Mouse (Mus musculus) adrenal gland, adult 2 months (tissue): ENCODE data around the gene Zbtb38. TPM values are rescaled to one million over a fixed set of nuclear protein-coding genes. Genes with fewer than 3 reads are reported as not detected.
A peak's percentile ranks its signal among the peaks of the same experiment; 100 is the strongest.
"Not testable (repeated sequence)": the region's sequence is repeated elsewhere in the genome, so short reads cannot be mapped to it uniquely, and the experiment has no call there.

Experiments used
- DNase-seq: peaks from one replicate; pipeline ENCODE4 v3.0.0; 2021
- polyA plus RNA-seq: library from polyadenylated mRNA; depleted of rRNA; stranded (reverse); fragments of >200 nt; gene quantifications from 2 replicates; pipeline ENCODE4 v1.2.3, GENCODE M21; 2012
- total RNA-seq, 2 experiments: library from RNA; stranded (reverse); gene quantifications; 2 replicates each; pipeline ENCODE4 v1.2.3; 2021

Gene Zbtb38
- total and polyA plus RNA-seq, 3 experiments: 17.4 to 73.9 (median 63.1) TPM

DNA sequence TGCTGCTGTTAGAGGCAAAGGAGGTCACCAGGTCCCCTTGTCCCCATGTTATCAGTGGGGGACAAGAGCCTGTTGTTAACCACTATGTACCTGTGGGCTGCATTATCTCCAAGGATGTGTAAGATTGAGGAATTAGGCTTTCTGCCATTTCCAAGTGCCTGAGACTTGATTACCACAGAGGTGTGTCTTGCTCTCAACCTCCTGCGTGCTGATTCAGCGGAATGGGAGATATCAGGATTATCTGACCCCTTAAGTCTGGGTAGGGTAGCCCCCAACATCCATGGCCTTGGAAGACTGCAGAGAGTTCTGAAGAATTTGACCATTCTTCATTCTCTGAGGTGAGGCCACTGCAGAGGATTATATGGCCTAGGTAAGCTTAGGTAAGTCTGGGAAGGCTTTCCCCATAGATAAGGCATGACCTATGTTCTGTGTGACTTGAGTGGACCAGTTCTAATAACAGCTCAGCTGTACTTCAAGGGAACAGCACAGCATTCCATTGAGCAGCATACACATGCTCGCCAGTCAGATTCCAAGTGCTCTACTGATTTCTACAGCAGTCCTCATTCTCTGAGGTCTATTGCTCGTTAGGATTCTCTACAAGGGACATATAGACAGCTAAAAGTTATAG, 68.4 kb downstream of the Zbtb38 start:
- DNase-seq: no peak

DNA sequence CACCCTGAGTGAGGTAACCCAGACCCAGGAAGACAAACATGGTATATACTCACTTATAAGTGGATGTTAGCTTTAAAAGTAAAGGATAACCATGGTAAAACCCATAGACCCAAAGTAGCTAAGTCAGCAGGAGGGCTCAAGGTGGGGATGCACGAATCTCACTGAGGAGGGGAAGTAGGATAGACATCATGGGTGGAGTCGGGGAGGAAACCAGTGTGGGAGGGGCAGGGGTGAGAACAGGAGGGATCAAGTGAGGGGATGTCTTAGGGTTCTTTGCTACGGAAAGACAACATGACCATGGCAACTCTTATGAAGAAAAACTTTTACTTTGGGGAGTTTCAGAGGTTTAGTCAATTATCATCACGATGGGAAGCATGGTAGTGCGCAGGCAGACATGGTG, 74.0 kb downstream of the Zbtb38 start:
- no peak for DNase-seq

DNA sequence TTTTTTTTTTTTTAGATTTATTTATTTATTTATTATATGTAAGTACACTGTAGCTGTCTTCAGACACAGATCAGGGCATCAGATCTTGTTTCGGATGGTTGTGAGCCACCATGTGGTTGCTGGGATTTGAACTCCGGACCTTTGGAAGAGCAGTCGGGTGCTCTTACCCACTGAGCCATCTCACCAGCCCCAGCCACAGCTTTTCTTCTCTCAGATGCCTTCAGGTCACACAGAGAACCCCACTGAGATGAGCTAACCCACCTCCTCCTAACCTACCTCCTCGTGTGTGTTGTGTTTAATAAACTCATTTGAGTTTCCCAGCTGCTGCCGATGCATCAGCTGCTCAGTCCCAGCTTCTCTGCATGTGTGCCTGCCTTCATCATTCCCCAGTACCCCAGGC, 74.9 kb downstream of the Zbtb38 start:
- DNase-seq: not testable (repeated sequence)

DNA sequence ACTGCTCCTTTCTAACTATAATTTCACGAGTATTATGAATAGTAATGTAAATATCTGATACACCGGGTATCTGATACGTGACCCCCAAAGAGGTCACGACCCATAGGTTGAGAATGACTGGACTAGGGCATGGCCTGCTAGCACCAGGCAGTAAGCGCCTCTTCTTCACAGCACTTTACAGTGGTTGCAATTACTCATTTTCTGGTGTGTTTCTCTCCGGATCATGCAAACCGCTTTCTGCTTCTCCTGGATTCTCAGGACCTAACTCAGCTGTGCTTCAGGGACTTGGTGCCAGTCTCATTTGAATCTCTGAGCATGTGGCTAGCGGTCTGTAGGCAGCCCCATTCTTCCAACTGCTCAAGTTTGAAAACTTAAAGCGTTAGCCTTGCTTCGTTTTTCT, 76.0 kb downstream of the Zbtb38 start:
- no peak for DNase-seq

DNA sequence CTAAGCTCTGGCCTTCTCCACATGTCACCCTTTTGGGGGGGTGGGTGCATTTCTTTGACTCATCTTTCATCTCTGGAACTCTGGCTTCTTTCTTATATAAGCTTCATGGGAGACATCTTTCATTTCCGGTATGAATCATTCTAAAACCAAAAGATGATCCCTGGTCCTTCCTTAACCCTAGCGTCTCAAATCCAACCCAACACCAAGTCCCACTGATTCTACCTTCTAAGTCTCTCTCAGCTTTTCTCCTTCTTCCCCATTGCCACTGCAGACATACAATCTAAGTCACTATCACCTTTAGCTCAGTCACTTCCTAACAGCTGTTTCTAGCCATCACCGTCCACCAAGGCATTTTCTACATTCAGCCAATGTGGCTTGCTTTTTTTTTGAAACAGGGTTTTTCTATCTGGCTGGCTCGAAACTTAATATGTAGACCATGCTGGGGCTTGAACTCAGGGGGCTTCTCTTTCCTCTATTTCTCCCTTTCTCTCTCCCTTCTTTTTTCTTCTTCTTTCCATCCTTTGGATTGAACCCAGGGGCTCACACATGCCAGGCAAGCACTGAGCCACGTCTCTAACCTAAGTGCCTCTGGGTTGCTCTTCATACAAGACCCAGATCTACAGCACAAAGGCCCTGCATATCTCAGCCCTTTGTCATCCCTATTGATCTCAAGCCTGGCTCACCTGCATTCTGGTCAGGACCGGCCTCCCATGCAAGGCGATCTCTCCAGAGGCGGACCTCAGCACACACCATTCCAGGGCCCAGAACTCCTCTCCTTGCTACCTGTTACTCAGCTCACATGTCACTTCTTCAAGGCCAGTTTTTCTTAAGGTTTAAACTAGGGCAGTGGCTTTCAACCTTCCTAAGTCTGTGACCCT, 76.6 kb downstream of the Zbtb38 start:
- no peak for DNase-seq

DNA sequence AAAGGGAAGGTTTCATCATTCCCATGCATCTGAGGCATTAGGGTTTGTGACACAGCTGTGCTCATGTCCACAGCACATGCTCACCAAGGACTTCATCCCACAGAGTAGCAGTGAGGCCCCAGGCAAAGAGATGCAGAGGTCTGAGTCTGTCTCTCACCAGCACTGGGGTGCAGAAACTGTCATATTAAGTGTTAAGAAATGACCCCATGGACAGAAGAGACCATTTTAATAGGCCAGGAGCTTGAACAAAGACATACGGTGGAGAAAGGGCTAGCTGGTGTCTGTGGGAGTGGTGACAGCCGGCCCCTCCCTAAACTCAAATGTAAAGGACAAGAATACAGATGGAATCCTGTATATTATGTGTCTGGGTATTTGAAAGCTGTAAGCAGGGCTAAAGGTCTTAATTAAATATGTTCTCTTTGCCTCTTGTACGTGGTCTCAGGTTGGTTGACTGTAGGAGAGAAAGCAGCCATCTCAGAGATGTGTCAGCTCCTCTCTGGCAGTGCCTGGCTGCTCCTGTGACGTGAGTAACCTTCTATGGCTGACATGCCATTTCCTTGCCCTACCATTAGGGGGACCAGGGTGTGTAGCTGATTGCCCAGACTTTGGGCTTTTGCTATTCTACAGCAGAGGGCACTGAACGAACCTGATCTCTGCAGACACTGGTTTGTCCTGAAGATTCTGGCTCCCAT, 77.4 kb downstream of the Zbtb38 start:
- peak; percentile 81 for DNase-seq

DNA sequence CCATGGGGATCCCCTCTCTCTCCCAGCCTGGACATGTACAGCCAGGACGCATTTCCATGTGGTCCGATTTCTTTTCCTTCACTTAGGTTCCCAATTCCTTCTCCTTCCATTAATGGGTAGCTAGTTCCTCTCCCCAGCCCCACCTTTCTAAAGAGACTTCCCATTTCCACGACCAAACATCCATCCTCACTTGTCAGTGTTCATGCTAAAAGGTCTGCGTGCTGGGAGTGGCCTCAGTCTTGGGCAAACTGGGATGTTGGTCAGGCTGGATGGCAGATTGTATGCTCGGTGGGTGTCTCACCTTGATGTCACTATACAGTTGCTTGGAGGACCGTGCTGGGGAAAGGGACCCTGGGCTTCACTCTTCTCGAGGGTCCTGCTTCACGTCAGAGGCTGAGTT, 78.3 kb downstream of the Zbtb38 start:
- no peak for DNase-seq

DNA sequence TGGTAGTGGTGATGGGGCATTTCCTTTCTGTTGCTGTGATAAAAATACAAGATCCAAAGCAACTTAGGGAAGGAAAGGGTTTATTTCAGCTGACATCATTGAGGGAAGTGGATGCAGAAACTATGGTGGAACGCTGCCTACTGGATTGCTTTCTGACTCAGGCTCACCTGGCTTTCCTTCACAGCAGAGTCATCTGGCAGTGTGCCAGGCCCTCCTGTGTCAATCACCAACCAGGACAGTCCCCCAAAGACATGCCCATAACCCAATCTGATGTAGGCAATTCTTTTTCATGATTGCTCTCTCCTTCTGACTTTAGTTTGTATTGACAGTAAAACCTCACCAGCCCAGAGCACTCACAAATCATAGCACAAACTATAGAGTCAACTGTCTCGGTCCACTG, 80.2 kb downstream of the Zbtb38 start:
- no peak for DNase-seq

DNA sequence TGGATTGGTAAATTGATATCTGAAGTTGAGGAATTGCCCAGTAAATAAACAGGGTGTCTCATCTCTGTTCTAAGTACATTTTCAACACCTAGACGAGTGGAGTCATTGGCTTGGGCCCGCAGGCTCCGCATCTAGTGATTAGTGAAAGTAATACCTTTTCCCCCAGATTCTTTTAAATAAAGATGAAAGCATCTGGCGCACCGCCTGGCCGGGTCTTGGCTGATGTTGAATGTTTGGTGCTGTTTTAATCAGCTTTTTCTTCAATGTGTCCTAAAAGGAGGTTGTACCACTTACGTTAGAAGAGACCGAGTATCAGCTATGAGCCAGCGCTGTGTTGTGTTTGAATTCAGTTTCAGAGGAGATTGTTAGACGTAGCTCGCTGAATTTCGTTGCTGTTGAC, 81.4 kb downstream of the Zbtb38 start:
- DNase-seq: no peak

DNA sequence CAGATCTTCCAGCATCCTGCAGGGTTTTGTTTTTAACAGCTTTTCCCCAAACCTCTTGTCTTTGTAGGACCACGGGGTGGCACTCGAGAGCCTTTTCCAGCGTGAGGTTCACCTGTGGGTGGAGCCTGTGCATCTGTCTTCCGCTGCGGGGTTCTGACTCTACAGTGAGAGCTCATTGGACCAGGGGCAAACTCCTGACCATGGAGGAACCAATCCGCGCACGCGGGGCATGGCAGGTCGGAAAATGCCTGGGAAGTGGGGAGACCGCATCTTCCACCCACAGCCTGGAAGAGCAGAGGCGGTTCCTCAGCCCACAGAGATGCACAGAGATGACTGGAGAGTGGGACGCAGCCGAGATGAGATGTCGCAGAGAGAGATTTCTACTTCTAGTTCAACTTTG, 82.8 kb downstream of the Zbtb38 start:
- DNase-seq: peak; percentile 95

DNA sequence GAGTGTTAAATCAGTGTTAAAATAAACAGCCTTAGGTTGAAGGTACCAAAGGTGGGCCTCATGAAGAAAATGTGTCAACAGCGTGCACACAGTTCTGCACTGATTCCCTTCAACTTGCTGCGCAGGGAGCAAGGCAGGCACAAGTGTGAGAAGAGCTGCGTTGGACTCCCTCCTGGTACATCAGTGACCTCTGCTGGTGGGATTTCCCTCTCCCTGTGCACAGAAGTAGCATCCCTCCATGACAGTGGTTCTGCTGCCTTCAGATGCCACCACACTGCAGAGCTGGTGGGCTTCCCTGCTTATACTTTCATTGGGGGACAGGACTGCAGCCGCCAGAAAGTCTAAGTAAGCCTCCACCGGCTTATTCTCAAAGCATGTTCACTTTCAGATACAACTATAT, 84.0 kb downstream of the Zbtb38 start:
- DNase-seq: peak; percentile 66

DNA sequence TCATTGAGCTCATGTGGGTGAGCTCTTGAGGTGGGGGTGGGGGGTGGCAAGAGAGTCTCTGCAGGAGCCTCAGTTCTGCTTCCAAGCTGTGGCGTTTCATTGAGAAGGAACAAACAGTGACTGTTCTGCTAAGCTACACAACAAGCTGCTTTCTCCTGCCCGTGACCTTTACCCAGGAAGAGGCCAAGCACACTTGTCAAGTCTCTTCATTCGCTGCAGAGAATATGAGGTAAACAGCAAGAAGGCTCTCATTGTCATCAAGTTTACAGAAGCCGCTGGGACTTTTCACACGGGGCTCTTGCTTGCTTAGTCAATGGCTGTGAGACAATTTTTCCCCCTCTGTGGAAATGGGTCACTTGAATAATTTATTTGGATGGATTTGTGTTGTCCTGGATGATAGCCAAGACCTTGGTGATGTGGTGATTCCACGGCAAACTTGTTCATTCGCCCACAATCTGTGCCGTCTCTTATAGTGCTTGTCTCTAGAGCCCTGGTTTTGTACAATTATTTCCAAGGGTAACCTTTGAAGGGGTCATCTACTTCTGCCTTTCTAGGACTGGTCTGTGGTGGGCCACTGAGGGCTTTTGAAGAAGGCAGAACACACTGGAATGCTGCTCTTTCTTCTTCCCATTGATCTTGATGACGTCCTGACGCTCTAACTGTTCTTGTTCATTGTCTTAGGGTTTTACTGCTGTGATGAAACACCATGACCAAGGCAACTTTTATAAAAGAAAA, 92.0 kb downstream of the Zbtb38 start:
- peak; percentile 56 for DNase-seq

DNA sequence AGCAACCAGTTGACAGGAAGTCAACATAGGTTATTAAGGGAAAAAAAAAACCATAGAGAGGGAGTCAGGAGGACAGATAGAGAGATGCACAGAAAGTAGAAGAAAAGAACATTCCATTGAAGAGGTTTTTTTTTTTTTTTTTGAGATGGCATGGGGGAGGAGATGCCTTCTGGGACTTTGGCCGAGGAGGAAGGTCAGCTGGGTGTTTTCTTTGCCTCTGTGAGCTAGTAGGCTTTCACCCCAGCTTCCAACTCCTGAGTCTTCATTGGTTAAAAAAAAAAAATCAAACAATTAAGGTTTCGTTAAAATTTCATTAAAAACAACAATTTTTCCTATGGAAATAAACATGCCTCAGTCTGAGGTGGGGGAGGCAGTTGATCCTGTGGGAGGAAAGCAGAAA, 92.8 kb downstream of the Zbtb38 start:
- DNase-seq: no peak

DNA sequence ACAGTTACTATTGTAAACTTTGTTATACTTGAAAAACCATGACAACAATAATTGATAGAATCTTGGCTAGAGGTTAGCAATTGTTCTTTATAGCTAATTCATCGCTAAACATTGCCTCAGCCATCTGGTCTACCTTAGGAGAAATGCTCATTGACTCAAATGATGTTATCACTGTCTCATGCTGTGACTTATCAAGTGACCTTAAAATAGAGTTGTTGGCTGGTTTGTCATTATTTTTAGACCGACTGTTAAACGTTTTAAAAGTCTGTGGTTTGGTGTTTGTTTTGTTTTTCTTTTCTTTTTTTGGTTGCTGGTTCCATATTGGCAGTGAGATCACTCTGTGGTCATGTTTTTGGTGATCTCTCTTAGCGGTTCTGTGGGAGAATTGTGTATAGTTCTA, 99.1 kb downstream of the Zbtb38 start:
- DNase-seq: no peak

DNA sequence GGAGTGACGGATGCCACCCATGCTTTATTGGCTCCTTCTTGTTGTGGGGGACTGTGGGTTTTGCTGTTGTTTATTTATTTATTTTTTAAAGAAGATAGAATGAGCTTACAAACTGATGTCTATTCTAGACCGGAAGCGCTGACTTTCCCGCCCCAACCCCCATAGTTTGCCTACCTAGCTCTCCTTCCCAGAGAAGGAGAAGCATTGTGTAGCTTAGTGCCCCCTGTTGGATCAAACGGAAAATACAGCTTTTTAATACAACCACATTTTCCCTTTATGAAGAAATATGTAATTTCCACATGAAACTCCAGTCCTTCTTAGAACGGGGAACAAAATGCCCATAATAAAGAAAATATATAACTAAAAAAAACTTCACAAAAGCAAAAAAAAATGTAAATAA, 99.9 kb downstream of the Zbtb38 start:
- DNase-seq: no peak

DNA sequence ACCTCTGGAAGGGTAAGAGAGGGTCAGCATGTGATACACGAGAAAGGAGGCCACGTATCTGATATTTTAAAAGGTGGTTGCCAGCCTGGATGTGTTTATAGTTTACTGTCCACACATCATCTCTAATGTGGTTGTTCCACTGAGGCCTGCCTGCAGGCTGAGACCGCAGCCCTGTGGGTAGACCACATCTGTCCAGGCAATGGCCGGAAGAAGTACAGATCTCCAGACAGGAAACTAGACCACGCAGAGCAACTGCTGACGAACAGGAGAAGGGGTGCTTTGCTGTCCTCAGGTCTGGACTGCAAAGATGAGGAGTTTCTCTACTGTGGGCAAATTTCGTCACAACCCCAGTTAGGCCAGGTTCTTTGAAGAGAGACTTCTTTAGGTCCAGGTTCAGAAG, 101.8 kb downstream of the Zbtb38 start:
- no peak for DNase-seq

DNA sequence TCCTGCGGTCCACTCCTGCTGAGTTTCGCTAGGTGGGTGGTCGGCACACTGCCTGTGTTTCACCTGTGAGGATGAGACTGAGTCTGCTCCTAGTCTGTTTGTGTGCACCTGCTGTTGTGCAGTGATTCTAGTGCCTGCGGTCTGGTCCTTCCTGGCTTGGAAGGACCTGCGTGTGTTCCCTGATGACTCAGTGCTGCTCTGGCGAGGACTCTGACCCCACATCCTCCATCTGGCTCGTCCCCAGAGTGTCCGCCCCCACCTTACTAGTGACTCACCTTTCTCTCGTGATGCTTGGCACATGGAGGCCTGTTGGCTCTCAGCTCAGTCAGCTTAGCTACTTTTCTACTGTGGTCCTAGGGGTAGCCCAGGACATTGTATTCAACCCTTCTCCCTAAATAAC, 102.7 kb downstream of the Zbtb38 start:
- DNase-seq: peak; percentile 84

DNA sequence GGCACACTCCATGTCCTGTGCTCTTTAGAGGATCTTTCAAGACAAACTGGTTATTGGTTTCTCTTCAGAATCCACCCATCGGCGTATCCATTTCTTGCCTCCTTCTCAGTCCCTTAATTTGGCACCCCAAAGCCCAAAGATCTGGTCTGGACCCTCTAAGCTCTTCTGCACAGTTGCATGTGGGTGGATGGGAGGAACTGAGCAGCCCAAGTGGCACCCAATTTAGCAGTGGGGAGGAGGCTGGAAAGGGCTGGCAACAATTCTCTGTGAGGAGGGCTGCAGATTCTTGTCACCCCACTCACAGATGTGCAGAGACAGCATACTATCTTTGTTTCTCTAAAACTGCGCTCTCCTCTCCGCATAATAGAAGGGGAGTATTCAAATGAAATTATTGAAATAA, 103.3 kb downstream of the Zbtb38 start:
- no peak for DNase-seq

DNA sequence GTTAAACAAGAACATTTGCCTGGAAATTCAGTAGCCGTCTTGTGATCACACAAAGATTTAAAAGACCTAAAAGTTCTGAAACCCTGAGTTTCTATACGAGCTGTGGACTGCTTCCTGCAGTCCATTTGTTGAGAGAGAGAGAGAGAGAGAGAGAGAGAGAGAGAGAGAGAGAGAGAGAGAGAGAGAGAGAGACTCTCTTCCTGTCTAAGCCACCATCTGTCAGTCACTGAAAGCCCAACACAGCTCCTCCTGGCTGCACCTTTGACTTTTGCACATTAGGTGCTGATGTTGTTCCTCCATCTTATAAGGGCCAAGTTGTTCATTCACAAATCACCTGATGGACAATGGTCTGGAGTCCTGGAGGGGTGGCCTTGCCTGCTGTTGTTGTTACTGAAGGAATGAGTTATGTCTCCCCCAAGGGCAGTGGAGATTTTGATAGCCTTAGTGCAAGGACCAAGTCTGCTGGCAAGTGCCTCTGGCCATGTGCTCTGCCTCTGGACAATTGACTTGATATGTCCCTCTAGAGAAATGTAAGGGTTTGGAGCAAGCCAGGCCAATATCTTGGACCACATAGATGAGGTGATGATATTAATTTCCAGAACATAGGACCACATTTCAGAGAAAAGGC, 105.8 kb downstream of the Zbtb38 start:
- DNase-seq: peak; percentile 46

DNA sequence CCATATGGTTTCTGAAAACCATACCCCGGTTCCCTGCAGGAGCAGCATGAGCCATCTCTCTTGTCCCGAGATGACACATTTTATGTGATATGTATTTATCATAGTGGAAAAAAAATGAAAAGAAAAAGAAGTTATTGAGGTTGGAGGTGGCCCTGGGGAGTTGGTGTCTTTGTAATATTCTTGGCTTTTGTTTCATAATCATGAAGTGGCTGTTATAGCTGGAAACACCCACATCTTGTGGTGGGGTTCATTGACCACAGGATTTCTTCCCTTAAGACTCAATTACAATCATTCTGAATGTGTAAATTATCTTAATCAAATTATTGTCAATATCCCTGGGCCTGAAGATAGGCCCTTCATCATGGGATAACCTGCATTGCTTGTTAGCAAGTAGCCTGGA, 107.8 kb downstream of the Zbtb38 start:
- DNase-seq: no peak

DNA sequence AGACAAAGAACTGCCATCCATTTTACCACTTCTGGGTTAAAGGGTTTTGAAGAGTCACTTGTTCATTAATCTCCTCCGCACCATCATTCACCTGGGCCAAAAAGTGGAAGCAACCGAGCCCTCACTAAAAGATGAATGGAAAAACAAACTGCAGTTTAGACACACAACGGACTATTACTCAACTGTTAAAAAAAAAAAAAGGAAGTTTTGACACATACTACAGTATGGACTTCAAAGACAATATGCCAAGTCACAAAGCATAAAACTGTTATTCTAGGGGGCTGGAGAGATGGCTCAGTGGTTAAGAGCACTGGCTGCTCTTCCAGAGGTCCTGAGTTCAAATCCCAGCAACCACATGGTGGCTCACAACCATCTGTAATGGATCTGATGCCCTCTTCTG, 108.6 kb downstream of the Zbtb38 start:
- not testable (repeated sequence) for DNase-seq

DNA sequence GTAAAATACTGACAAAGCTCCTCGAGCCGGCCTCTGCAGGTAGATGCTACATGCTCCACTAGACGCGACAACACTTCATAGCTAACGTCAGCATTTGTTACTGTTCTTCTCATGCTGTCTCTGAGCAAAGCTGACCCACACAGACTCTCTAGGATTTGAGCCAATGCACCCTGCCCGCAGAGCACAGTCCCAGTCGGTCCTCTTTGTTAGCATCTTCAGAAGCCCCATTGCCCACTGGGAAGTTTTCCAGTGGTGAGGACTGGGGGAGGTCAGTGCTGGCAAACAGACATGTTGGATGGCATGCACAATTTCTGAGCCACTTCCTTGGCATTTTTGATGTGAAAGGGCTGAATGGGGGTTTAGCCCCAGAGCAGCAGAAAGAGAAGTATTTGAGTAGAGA, 113.2 kb downstream of the Zbtb38 start:
- DNase-seq: no peak
